Mouse (Mus musculus): ENCODE results near the gene Mrpl14. TPM values are rescaled to one million over a fixed set of nuclear protein-coding genes. Genes with fewer than 3 reads are reported as not detected.

The Mrpl14 gene
- total RNA-seq, 4 experiments from 2014 or later = 40.5 to 45.5 (median 42.1) TPM

Other genes with a start within 250 kb of the Mrpl14 start
- 1 to 10 TPM; 6.2 to 7.8 (median 6.9) TPM for gene Spats1, start 210.9 kb upstream of the Mrpl14 start, total RNA-seq (2022)
- 10 to 100 TPM; 22.0 to 25.1 (median 22.8) TPM for gene Aars2, start 179.5 kb upstream of the Mrpl14 start, total RNA-seq (2022)
- gene Tcte1, start 162.9 kb upstream of the Mrpl14 start, total RNA-seq (2022) = 1 to 10 TPM; 1.3 to 1.7 (median 1.4) TPM
- 100 to 1,000 TPM in 3 of 4 experiments, 10 to 100 TPM in 1; 97.9 to 110 (median 100) TPM for gene Tmem151b, start 136.6 kb upstream of the Mrpl14 start, total RNA-seq (2022)
- gene Nfkbie, start 130.6 kb upstream of the Mrpl14 start, total RNA-seq (2022) = 1 to 10 TPM; 2.1 to 3.2 (median 2.5) TPM
- 10 to 100 TPM; 26.8 to 33.4 (median 29.4) TPM for gene Slc35b2, start 122.4 kb upstream of the Mrpl14 start, total RNA-seq (2022)
- 1,000 to 10,000 TPM; 1,476 to 1,616 (median 1,547) TPM for gene Hsp90ab1, start 113.1 kb upstream of the Mrpl14 start, total RNA-seq (2022)
- gene Slc29a1, start 86.7 kb upstream of the Mrpl14 start, total RNA-seq (2022) = 10 to 100 TPM; 27.4 to 32.1 (median 29.5) TPM
- gene Mymx, start 84.2 kb upstream of the Mrpl14 start, total RNA-seq (2022) = not detected
- gene Capn11, start 27.0 kb upstream of the Mrpl14 start, total RNA-seq (2022) = 1 to 10 TPM in 1 of 4 experiments, under 1 TPM in 2, not detected in 1; 0.43 to 1.7 (median 0.54) TPM
- gene Tmem63b, start 583 bp downstream of the Mrpl14 start, total RNA-seq (2022) = 100 to 1,000 TPM; 157 to 171 (median 165) TPM
- gene 1600014C23Rik, start 47.5 kb downstream of the Mrpl14 start, total RNA-seq (2022) = 1 to 10 TPM in 1 of 4 experiments, under 1 TPM in 1, not detected in 2; 0.73 to 1.1 TPM

Measured in left cerebral cortex, adult 8-10 months (tissue).